19 mouse cellular contexts compared by ENCODE assay signal in genomic region chr16:39195431-39195830, GRCm38 (mm10).
DNase-seq lines count a peak whose midpoint lies in the region.
"Had no signal": no experiment of that assay in that cellular context is flagged by ENCODE, and none has a peak within 500 bp of the region (broad histone marks: within the 10 kb centered on the region; RNA-seq: fewer than 3 reads in every experiment).

No protein-coding gene starts in this region.

- DNase-seq in layer of hippocampus, adult 9-11 months = peak; percentile 13
- no peak for DNase-seq in layer of hippocampus, postnatal 36 days
- peak; percentile 52 for DNase-seq in cerebellum, adult 11-12 months
- DNase-seq in cerebellum, adult 9-11 months = peak; percentile 58
- no peak for DNase-seq in heart, postnatal 14 days
- no peak for DNase-seq in testis, postnatal 10 days (ENCODE audit: low spot score)
- DNase-seq in lung, postnatal 14 days = no peak
- DNase-seq: adrenal gland, postnatal 14 days; gastrocnemius, adult 2 months; heart, adult 2 months; kidney, adult 18-20 months; kidney, postnatal 4 days; liver; lung, adult 2 months; lung, postnatal 10 days; right cerebral cortex, adult 18-20 months; right cerebral cortex, postnatal 4 days; thymus, adult 2 months; thymus, postnatal 4 days had no signal

- intact Hi-C loops in heart, postnatal 14 days (cut with DNase I) = no loop called here

Comparison
In these comparisons a context has a peak if more than half of its experiments do, and no peak if none do; other contexts are left out.
1. DNase-seq: peak in layer of hippocampus, adult 9-11 months (single experiment), cerebellum, adult 11-12 months (single experiment) and cerebellum, adult 9-11 months (single experiment); none in layer of hippocampus, postnatal 36 days (0 of 2), heart, postnatal 14 days (0 of 2), testis, postnatal 10 days (single experiment) and lung, postnatal 14 days (single experiment).